Mouse (Mus musculus): Measurements from ENCODE around the gene Wdr54. TPM values are rescaled to one million over a fixed set of nuclear protein-coding genes. Genes with fewer than 3 reads are reported as not detected.

Wdr54 gene
- polyA plus RNA-seq, 1 experiment from 2014 or later, result 5.3 TPM

DNA sequence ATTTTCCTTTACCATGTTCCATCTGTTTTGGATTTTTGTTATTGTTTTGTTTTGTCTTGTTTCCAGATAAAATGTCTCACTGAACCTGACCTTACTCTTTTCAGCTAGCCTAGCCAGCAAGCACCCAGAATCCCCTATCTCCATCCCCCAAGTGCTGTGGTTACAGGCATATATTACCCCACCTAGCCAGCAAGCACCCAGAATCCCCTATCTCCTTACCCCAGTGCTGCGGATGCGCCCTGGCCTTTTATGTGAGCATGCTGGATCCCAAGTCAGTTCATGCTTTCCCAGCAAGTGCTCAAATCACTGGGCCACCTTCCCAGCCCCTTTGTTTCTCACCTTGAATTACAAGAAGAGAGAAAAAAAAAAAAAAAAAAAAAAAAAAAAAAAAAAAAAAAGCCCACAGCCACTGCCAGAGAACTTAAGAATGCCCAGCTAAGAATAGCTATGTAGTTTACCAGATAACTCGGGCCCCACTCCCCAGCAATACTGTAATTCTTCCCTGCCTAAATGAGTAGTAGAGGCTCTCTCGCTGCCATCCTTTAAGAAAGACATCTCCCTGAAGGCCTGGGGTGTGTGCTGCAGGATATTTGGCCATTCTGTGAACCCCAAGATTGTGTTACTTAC lies 44.6 kb downstream of the Wdr54 start:
- 87% methylated on average over 4 of the region's 4 CpGs for WGBS

GRCm38 (mm10) chr6:83108762-83109668 lies 47.2 kb downstream of the Wdr54 start, which contains the start of gene Mrpl53:
Mrpl53 (plus strand) TSS chr6:83109040.
- H3K9ac ChIP-seq (replicated peaks; ENCODE audit: low read depth, low read length), result peak within 1 kb of the TSS; percentile 94
- ATAC-seq (ENCODE audit: insufficient number of reproducible peaks, insufficient read depth, low FRiP score, low read depth), result peak; percentile 83
- no peaks in the 10 kb centered on the region for H3K27me3 ChIP-seq (ENCODE audit: control insufficient read depth, insufficient read depth, low read length)
- peak within 1 kb of the TSS; percentile 87 for H3K4me2 ChIP-seq (replicated peaks; ENCODE audit: low read depth, low read length)
- H3K4me3 ChIP-seq (ENCODE audit: low read depth, low read length), result peak within 1 kb of the TSS; percentile 96
- H3K9me3 ChIP-seq (ENCODE audit: control insufficient read depth, low read depth, low read length), result no peaks in the 10 kb centered on the region
- H3K27ac ChIP-seq (ENCODE audit: low read length), result peak within 1 kb of the TSS; percentile 78
- under 1% methylated on average over 76 of the region's 76 CpGs for WGBS
- H3K36me3 ChIP-seq (ENCODE audit: control insufficient read depth, insufficient read depth, low read length), result peaks cover 4% of the 10 kb centered on the region; the same call in 1 of the 2 replicates
- peaks cover 17% of the 10 kb centered on the region for H3K4me1 ChIP-seq (ENCODE audit: control insufficient read depth, insufficient read depth, low read length)

More for the DNA sequence above, 44.6 kb downstream of the Wdr54 start:
- Histone ChIP-seq H3K4me1 (ENCODE audit: control insufficient read depth, insufficient read depth, low read length) (peaks cover 26% of the 10 kb centered on the region), H3K9me3 (ENCODE audit: control insufficient read depth, low read depth, low read length) (no peaks in the 10 kb centered on the region), H3K27me3 (ENCODE audit: control insufficient read depth, insufficient read depth, low read length) (no peaks in the 10 kb centered on the region), H3K4me3 (ENCODE audit: low read depth, low read length) (no peak overlapping the region), H3K27ac (ENCODE audit: low read length) (no peak overlapping the region), H3K36me3 (ENCODE audit: control insufficient read depth, insufficient read depth, low read length) (peaks cover 4% of the 10 kb centered on the region; the same call in 1 of the 2 replicates), H3K4me2 (replicated peaks; ENCODE audit: low read depth, low read length) (no peak overlapping the region), H3K9ac (replicated peaks; ENCODE audit: low read depth, low read length) (no peak overlapping the region)
- no peak for ATAC-seq (ENCODE audit: insufficient number of reproducible peaks, insufficient read depth, low FRiP score, low read depth)

DNA sequence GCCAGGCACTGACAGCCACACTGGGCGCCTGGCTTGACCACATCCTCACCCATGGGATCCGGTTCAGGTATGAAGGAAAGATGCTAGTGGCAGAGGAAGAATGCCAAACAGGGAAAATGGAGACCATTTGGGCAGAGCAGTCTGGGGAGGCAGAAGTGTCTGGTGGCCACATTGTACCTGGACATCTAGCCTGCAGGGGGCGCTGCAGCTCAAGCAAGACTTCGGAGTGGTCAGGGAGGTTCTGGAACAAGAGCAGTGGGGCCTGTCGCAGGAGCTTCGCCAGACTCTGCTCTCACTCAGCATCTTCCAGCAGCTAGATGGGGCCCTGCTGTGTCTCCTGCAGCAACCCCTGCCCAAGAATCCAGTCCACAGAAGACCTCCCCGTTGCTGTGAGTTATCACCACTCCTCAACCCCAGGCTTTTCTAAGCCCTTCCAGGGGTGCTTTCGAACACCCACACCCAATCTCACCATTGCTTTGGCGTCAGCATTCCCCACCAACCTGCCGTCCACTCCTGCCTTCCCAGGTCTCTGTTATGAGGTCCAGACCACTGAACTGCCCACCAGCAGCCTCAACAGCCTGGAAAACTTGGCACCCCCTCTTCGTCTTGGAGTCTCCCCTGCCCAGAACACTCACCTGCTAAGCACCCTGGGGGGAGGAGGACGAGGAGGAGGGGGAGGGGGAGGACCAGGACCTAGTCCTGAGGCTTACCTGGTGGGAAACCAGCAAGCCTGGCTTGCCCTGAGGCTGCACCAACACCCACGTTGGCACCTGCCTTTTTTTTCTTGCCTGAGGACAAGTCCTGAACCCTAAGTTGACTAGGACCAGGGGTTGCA lies 48.4 kb downstream of the Wdr54 start:
- 0 out of 2 replicates have a peak, but pooled peaks have one; percentile 31 for ATAC-seq (ENCODE audit: insufficient number of reproducible peaks, insufficient read depth, low FRiP score, low read depth)
- Histone ChIP-seq H3K9me3 (ENCODE audit: control insufficient read depth, low read depth, low read length) (no peaks in the 10 kb centered on the region), H3K36me3 (ENCODE audit: control insufficient read depth, insufficient read depth, low read length) (peaks cover 4% of the 10 kb centered on the region; the same call in 1 of the 2 replicates), H3K9ac (replicated peaks; ENCODE audit: low read depth, low read length) (peak overlapping the region; percentile 94; the same call in 1 of the 2 replicates), H3K27me3 (ENCODE audit: control insufficient read depth, insufficient read depth, low read length) (no peaks in the 10 kb centered on the region), H3K4me2 (replicated peaks; ENCODE audit: low read depth, low read length) (peak overlapping the region; percentile 87), H3K27ac (ENCODE audit: low read length) (no peak overlapping the region), H3K4me3 (ENCODE audit: low read depth, low read length) (peak overlapping the region; percentile 96; the same call in 1 of the 2 replicates), H3K4me1 (ENCODE audit: control insufficient read depth, insufficient read depth, low read length) (peaks cover 22% of the 10 kb centered on the region)
- WGBS, result 36% methylated on average over 13 of the region's 13 CpGs

DNA sequence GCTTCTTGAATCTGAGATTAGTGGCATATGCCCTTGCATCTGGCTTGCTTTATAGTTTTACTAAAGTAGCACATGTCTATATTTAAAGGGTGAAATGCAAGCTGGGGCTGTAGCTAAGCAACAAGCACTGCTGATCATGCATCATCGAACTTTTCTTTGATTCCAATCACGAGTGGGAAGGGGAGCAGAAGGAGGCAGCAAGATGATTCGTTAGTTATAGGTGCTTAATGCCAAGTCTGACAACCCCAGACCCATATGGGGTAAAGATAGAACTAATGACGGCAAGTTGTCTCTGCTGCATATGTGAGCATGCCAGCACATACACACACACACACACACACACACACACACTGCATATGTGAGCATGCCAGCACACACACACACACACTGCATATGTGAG lies 52.0 kb downstream of the Wdr54 start:
- no peaks in the 10 kb centered on the region for H3K27me3 ChIP-seq (ENCODE audit: control insufficient read depth, insufficient read depth, low read length)
- H3K27ac ChIP-seq (ENCODE audit: low read length), result no peak overlapping the region
- no peaks in the 10 kb centered on the region for H3K9me3 ChIP-seq (ENCODE audit: control insufficient read depth, low read depth, low read length)
- H3K4me2 ChIP-seq (replicated peaks; ENCODE audit: low read depth, low read length), result no peak overlapping the region
- H3K4me3 ChIP-seq (ENCODE audit: low read depth, low read length), result no peak overlapping the region
- H3K36me3 ChIP-seq (ENCODE audit: control insufficient read depth, insufficient read depth, low read length), result no peaks in the 10 kb centered on the region
- no peak overlapping the region for H3K9ac ChIP-seq (replicated peaks; ENCODE audit: low read depth, low read length)
- WGBS, result 78% methylated on average over 4 of the region's 4 CpGs
- H3K4me1 ChIP-seq (ENCODE audit: control insufficient read depth, insufficient read depth, low read length), result peaks cover 19% of the 10 kb centered on the region
- ATAC-seq (ENCODE audit: insufficient number of reproducible peaks, insufficient read depth, low FRiP score, low read depth), result no peak

GRCm38 (mm10) chr6:83103130-83103650 lies 53.0 kb downstream of the Wdr54 start:
- 35% methylated on average over 11 of the region's 11 CpGs for WGBS
- Histone ChIP-seq H3K4me1 (ENCODE audit: control insufficient read depth, insufficient read depth, low read length) (peaks cover 15% of the 10 kb centered on the region), H3K27me3 (ENCODE audit: control insufficient read depth, insufficient read depth, low read length) (no peaks in the 10 kb centered on the region), H3K4me2 (replicated peaks; ENCODE audit: low read depth, low read length) (0 out of 2 replicates have a peak overlapping the region, but pooled peaks have one; percentile 91), H3K9ac (replicated peaks; ENCODE audit: low read depth, low read length) (no peak overlapping the region), H3K4me3 (ENCODE audit: low read depth, low read length) (no peak overlapping the region), H3K27ac (ENCODE audit: low read length) (no peak overlapping the region), H3K9me3 (ENCODE audit: control insufficient read depth, low read depth, low read length) (no peaks in the 10 kb centered on the region), H3K36me3 (ENCODE audit: control insufficient read depth, insufficient read depth, low read length) (no peaks in the 10 kb centered on the region)
- no peak for ATAC-seq (ENCODE audit: insufficient number of reproducible peaks, insufficient read depth, low FRiP score, low read depth)

DNA sequence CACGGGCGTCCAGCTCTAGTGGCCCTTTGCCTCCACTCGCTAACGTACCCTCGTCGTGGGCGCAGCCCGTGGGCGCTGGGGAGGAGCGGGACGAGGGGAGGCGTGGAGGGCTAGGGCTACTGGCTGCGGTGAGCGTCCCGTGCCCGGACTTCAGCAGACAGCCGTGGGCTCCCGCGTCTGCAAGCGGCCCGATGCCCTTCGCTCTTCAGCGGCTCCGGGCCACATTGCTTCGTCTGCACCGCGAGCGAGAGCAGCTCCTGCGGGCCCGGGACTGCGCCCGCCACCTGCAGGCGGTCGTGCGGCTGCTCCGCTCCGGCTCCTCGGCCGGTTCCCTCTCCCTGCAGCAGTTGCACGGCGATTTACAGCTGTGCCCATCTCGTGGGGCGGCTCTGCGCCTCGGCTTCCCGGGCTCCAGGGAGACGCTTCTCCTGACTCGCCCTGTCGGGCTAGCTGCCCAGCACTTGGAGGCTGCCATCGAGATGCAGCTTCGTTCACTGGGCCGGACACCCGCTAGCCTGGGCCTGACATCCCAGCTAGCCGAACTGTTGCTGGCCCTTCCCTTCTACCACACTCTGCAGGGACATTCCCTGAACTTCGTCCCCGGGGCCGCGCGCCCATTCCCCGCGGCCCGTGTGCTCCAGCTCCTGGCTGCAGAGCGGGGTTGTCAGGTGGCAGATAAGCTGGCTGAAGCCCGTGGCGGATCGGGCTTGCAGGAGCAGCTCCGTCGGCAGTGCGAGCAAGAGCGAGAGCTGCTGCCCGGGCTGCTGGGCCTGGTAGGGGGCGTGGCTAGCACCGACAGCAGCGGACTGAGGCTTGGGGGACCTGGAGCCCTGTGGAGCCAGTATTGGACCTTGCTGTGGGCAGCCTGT lies 54.3 kb downstream of the Wdr54 start:
- Histone ChIP-seq H3K4me3 (ENCODE audit: low read depth, low read length) (peak overlapping the region; percentile 72), H3K27me3 (ENCODE audit: control insufficient read depth, insufficient read depth, low read length) (no peaks in the 10 kb centered on the region), H3K27ac (ENCODE audit: low read length) (peak overlapping the region; percentile 81), H3K9me3 (ENCODE audit: control insufficient read depth, low read depth, low read length) (no peaks in the 10 kb centered on the region), H3K9ac (replicated peaks; ENCODE audit: low read depth, low read length) (peak overlapping the region; percentile 57), H3K36me3 (ENCODE audit: control insufficient read depth, insufficient read depth, low read length) (no peaks in the 10 kb centered on the region), H3K4me1 (ENCODE audit: control insufficient read depth, insufficient read depth, low read length) (peaks cover 10% of the 10 kb centered on the region; the same call in 1 of the 2 replicates), H3K4me2 (replicated peaks; ENCODE audit: low read depth, low read length) (peak overlapping the region; percentile 91)
- under 1% methylated on average over 74 of the region's 74 CpGs for WGBS
- peak; percentile 80 for ATAC-seq (ENCODE audit: insufficient number of reproducible peaks, insufficient read depth, low FRiP score, low read depth)

DNA sequence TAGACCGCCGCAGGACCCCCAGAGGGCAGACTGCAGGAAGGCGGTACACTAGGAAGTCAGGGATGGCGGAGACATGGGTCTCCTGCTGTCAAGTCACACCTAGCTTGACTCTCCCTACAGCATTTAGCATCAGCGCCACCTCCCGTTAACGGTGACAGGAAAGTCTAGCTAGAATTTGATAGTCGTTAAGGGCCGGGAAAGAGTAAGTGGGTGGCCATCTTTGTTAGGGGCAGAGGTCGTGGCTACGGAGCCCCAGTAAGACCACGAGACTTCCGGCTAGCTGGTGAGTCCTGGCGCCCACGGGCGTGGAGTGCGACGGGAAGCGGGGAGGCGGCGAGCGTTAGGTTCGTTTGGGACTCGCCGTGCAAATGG lies 54.9 kb downstream of the Wdr54 start, which contains the start of the genes Ccdc142 and Gm42688:
Ccdc142 (plus strand) TSS at position 286 of the 372 bp plus-strand sequence.
Gm42688 (plus strand) TSS at position 302 of the 372 bp plus-strand sequence.
- Histone ChIP-seq H3K9ac (replicated peaks; ENCODE audit: low read depth, low read length) (peak within 1 kb of the TSS; percentile 57), H3K27me3 (ENCODE audit: control insufficient read depth, insufficient read depth, low read length) (no peaks in the 10 kb centered on the region), H3K27ac (ENCODE audit: low read length) (peak within 1 kb of the TSS; percentile 81), H3K4me3 (ENCODE audit: low read depth, low read length) (peak within 1 kb of the TSS; percentile 72), H3K4me1 (ENCODE audit: control insufficient read depth, insufficient read depth, low read length) (peaks cover 10% of the 10 kb centered on the region; the same call in 1 of the 2 replicates), H3K4me2 (replicated peaks; ENCODE audit: low read depth, low read length) (peak within 1 kb of the TSS; percentile 91), H3K36me3 (ENCODE audit: control insufficient read depth, insufficient read depth, low read length) (no peaks in the 10 kb centered on the region), H3K9me3 (ENCODE audit: control insufficient read depth, low read depth, low read length) (no peaks in the 10 kb centered on the region)
- WGBS, result under 1% methylated on average over 25 of the region's 25 CpGs
- ATAC-seq (ENCODE audit: insufficient number of reproducible peaks, insufficient read depth, low FRiP score, low read depth), result peak; percentile 87
